Mouse (Mus musculus) kidney, adult 2 months (tissue): ENCODE data around the gene Drosha.

Experiments used
- CTCF ChIP-seq: fragments of 200-500 bp; conservative IDR thresholded peaks from 2 replicates; pipeline ENCODE4 v1.5.1; 2011; ENCODE audit warnings: low read depth, mild to moderate bottlenecking, control low read depth, low read length, moderate library complexity, mixed read lengths; ENCODE audit not compliant: insufficient read depth, insufficient read length
- POLR2A ChIP-seq: fragments of 200-500 bp; IDR thresholded peaks from one replicate; pipeline ENCODE4 v1.6.1; 2011; ENCODE audit warnings: low read depth, low read length, control low read depth

DNA sequence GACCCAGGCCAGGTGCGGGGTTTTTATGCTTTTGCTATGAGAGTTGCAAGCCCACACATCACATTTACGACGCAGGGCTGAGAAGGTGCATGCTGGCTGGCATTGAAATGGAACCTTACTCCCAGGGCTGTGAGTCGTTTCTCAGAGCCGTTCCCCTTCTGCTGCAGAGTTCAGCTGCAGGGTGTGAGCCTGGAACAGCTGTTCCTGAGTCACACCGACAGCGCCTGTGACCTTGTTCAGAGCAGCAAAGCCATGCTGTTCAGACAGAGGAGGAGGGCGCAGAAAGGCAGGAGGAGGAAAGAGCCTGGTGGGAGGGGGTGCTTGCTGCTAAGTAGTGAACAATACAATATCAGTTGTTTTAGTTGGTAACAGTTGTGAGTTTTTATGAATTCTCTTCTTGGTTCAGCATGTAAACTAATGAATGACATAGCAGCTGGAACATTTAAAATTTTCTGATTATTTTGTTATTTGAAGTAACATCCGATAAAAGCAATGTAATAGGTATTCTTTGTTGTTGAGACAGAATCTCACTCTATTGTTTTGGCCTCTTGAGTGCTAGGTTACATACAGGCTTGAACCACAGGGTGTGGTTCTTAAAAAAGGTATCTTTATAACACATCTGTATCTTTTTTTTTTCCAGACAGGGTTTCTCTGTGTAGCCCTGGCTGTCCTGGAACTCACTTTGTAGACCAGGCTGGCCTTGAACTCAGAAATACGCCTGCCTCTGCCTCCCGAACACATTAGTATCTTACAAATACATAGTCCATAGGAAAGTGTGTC is 23.8 kb downstream of the Drosha start:
- TF ChIP-seq CTCF (no peak), POLR2A (no peak)
